Mouse (Mus musculus) CH12.LX (cell line): ENCODE results near the gene Zbp1. TPM values are rescaled to one million over a fixed set of nuclear protein-coding genes. Genes with fewer than 3 reads are reported as not detected.

Source experiments
- DNase-seq: peaks from one replicate; pipeline ENCODE4 v3.0.0-alpha.2; 2013; ENCODE audit errors: extremely low read depth
- H3K27ac ChIP-seq: 2 replicates; pipeline ENCODE4 v1.5.1; 2012; ENCODE audit warnings: low read depth, mild to moderate bottlenecking, control low read depth, moderate library complexity; ENCODE audit not compliant: insufficient read depth
- H3K27me3 ChIP-seq: replicated peaks from 2 replicates; pipeline ENCODE3; 2012; ENCODE audit warnings: inconsistent platforms
- H3K36me3 ChIP-seq, 2 experiments: replicated peaks in 1 of 2; 2 replicates each; pipeline versions ENCODE3 to v1.6.1; 2012; ENCODE audit warnings: inconsistent platforms in 1 of 2, low read length in 1 of 2, mild to moderate bottlenecking in 1 of 2, mixed read lengths in 1 of 2, moderate library complexity in 1 of 2; ENCODE audit not compliant: control insufficient read depth in 1 of 2, insufficient read depth in 1 of 2
- H3K4me1 ChIP-seq, 2 experiments: 2 replicates each; pipeline ENCODE4 v1.6.1; 2012; ENCODE audit warnings: inconsistent platforms in 1 of 2, moderate library complexity in 1 of 2; ENCODE audit not compliant: insufficient read depth in 2 of 2, control insufficient read depth in 1 of 2
- H3K4me2 ChIP-seq: 2 replicates; pipeline ENCODE4 v1.6.1; 2012; ENCODE audit warnings: low read depth, mild to moderate bottlenecking, control low read depth; ENCODE audit not compliant: poor library complexity, insufficient read depth, severe bottlenecking
- H3K4me3 ChIP-seq, 3 experiments: fragments of 150-350 bp in 1 of 3; sonication (generic) in 1 of 3; replicated peaks in 1 of 3; 2 replicates each; pipeline versions ENCODE3 to v1.5.1; 2011 to 2012; ENCODE audit warnings: low read depth in 2 of 3, low read length in 2 of 3, mild to moderate bottlenecking in 2 of 3, moderate library complexity in 2 of 3, control low read depth in 1 of 3, improper control_type of control experiment in 1 of 3, inconsistent platforms in 1 of 3, mixed read lengths in 1 of 3; ENCODE audit not compliant: poor library complexity in 1 of 3
- H3K79me2 ChIP-seq: replicated peaks from 2 replicates; pipeline ENCODE4 v1.6.1; 2012; ENCODE audit warnings: mild to moderate bottlenecking, moderate library complexity; ENCODE audit not compliant: control insufficient read depth, poor library complexity, insufficient read depth, severe bottlenecking; ENCODE audit errors: extremely low read depth
- H3K9ac ChIP-seq: 2 replicates; pipeline ENCODE4 v1.6.1; 2012; ENCODE audit warnings: low read depth, mild to moderate bottlenecking, control low read depth, moderate library complexity; ENCODE audit not compliant: insufficient read depth
- H3K9me3 ChIP-seq: replicated peaks from 2 replicates; pipeline ENCODE3; 2012; ENCODE audit warnings: low read length, inconsistent platforms, mixed read lengths
- CHD1 ChIP-seq: IDR thresholded peaks from 2 replicates; pipeline ENCODE4 v1.6.1; 2012; ENCODE audit warnings: low read depth, low read length, improper control_type of control experiment, inconsistent platforms
- CHD2 ChIP-seq: IDR thresholded peaks from 2 replicates; pipeline ENCODE4 v1.6.1; 2011; ENCODE audit warnings: low read length, improper control_type of control experiment
- CTCF ChIP-seq, 2 experiments: IDR thresholded peaks in 1 of 2; conservative IDR thresholded peaks in 1 of 2; 2 replicates each; pipeline ENCODE4 v1.5.1; 2011 to 2012; ENCODE audit warnings: low read depth in 2 of 2, low read length in 2 of 2, improper control_type of control experiment in 1 of 2, inconsistent platforms in 1 of 2, mild to moderate bottlenecking in 1 of 2, moderate library complexity in 1 of 2
- E2F4 ChIP-seq: IDR thresholded peaks from 2 replicates; pipeline ENCODE4 v1.6.1; 2011; ENCODE audit warnings: low read depth, low read length, improper control_type of control experiment; ENCODE audit not compliant: insufficient replicate concordance
- ELF1 ChIP-seq: IDR thresholded peaks from 2 replicates; pipeline ENCODE4 v1.6.1; 2014; ENCODE audit warnings: low read depth, mild to moderate bottlenecking, inconsistent platforms, low read length, improper control_type of control experiment
- EP300 ChIP-seq: IDR thresholded peaks from 2 replicates; pipeline ENCODE4 v1.6.1; 2011; ENCODE audit warnings: low read length, improper control_type of control experiment
- JUN ChIP-seq: IDR thresholded peaks from 2 replicates; pipeline ENCODE4 v1.6.1; 2011; ENCODE audit warnings: low read depth, mild to moderate bottlenecking, low read length, improper control_type of control experiment, moderate library complexity; ENCODE audit not compliant: insufficient read depth
- JUND ChIP-seq: conservative IDR thresholded peaks from 2 replicates; pipeline ENCODE4 v1.6.1; 2011; ENCODE audit warnings: low read depth, low read length, improper control_type of control experiment
- MAFK ChIP-seq: IDR thresholded peaks from 2 replicates; pipeline ENCODE4 v1.6.1; 2011; ENCODE audit warnings: low read length, improper control_type of control experiment; ENCODE audit not compliant: insufficient replicate concordance
- MAZ ChIP-seq: IDR thresholded peaks from 2 replicates; pipeline ENCODE4 v1.6.1; 2012; ENCODE audit warnings: low read depth, mild to moderate bottlenecking, inconsistent platforms, low read length, improper control_type of control experiment, moderate library complexity
- MYC ChIP-seq: IDR thresholded peaks from 2 replicates; pipeline ENCODE4 v1.6.1; 2011; ENCODE audit warnings: low read depth, mild to moderate bottlenecking, improper control_type of control experiment, low read length
- PAX5 ChIP-seq: IDR thresholded peaks from 2 replicates; pipeline ENCODE4 v1.6.1; 2012; ENCODE audit warnings: low read length, inconsistent platforms, mixed read lengths
- POLR2A ChIP-seq: IDR thresholded peaks from 2 replicates; pipeline ENCODE4 v1.6.1; 2011; ENCODE audit warnings: low read depth, mild to moderate bottlenecking, improper control_type of control experiment, low read length
- POLR2AphosphoS2 ChIP-seq: IDR thresholded peaks from 2 replicates; pipeline ENCODE4 v1.6.1; 2011; ENCODE audit warnings: low read depth, low read length, improper control_type of control experiment
- RAD21 ChIP-seq: IDR thresholded peaks from 2 replicates; pipeline ENCODE4 v1.6.1; 2011; ENCODE audit warnings: low read depth, mild to moderate bottlenecking, low read length, improper control_type of control experiment, moderate library complexity
- RCOR1 ChIP-seq: conservative IDR thresholded peaks from 2 replicates; pipeline ENCODE4 v1.6.1; 2012; ENCODE audit warnings: low read depth, mild to moderate bottlenecking, inconsistent platforms, low read length, improper control_type of control experiment
- SIN3A ChIP-seq: IDR thresholded peaks from 2 replicates; pipeline ENCODE4 v1.6.1; 2012; ENCODE audit warnings: low read length, improper control_type of control experiment, inconsistent platforms
- SMC3 ChIP-seq: IDR thresholded peaks from 2 replicates; pipeline ENCODE4 v1.6.1; 2011; ENCODE audit warnings: low read depth, low read length, improper control_type of control experiment
- TBP ChIP-seq: conservative IDR thresholded peaks from 2 replicates; pipeline ENCODE4 v1.6.1; 2011; ENCODE audit warnings: low read depth, low read length, improper control_type of control experiment
- UBTF ChIP-seq: IDR thresholded peaks from 2 replicates; pipeline ENCODE4 v1.6.1; 2012; ENCODE audit warnings: low read depth, mild to moderate bottlenecking, inconsistent platforms, low read length, improper control_type of control experiment, moderate library complexity
- USF1 ChIP-seq: IDR thresholded peaks from 2 replicates; pipeline ENCODE4 v1.6.1; 2014; ENCODE audit warnings: low read depth, mild to moderate bottlenecking, inconsistent platforms, low read length, improper control_type of control experiment
- ZC3H11A ChIP-seq: IDR thresholded peaks from 2 replicates; pipeline ENCODE4 v1.6.1; 2012; ENCODE audit warnings: low read depth, mild to moderate bottlenecking, inconsistent platforms, low read length, improper control_type of control experiment
- ZKSCAN1 ChIP-seq: IDR thresholded peaks from 2 replicates; pipeline ENCODE4 v1.6.1; 2012; ENCODE audit warnings: low read depth, inconsistent platforms, low read length, improper control_type of control experiment, borderline replicate concordance
- ZMIZ1 ChIP-seq: IDR thresholded peaks from 2 replicates; pipeline ENCODE4 v1.6.1; 2012; ENCODE audit warnings: low read depth, mild to moderate bottlenecking, inconsistent platforms, low read length, improper control_type of control experiment
- dilution Hi-C: fragments of 300-500 bp; cut with MboI; formaldehyde crosslinking; loops from 2 replicates; pipeline ENCODE4 v1.14.3; 2020; ENCODE audit warnings: low sequenced_read_pairs; ENCODE audit not compliant: extremely low pct_unique_long_range_greater_than_20kb, extremely low pct_ligation_motif_present
- in situ Hi-C: fragments of 300-500 bp; cut with MboI; formaldehyde crosslinking; loops from 3 replicates; pipeline ENCODE4 v1.14.3; 2019; ENCODE audit warnings: low sequenced_read_pairs, low pct_ligation_motif_present, low pct_unique_long_range_greater_than_20kb, mixed read lengths
- polyA plus RNA-seq: library from polyadenylated mRNA; unstranded; fragments of >175 nt; gene quantifications from 2 replicates; pipeline ENCODE4 v1.2.1, GENCODE M21; 2012; ENCODE audit warnings: low read depth; ENCODE audit not compliant: insufficient read length
- total RNA-seq, 2 experiments: library from RNA; depleted of rRNA; stranded (reverse); fragments of 300-350 nt in 1 of 2; fragments of >200 nt in 1 of 2; gene quantifications; 2 replicates each; pipeline ENCODE4 v1.2.3; 2012 to 2014

Zbp1 gene
- total and polyA plus RNA-seq, 3 experiments, result 8.1 to 9.8 (median 8.7) TPM

- dilution Hi-C loops, result no loop called here
- peaks cover 12 to 15% of the 10 kb centered on the region in 2 experiments for H3K36me3 ChIP-seq
- H3K4me3 ChIP-seq, result no peak overlapping the region
- no peaks in the 10 kb centered on the region for H3K79me2 ChIP-seq
- H3K9me3 ChIP-seq, result no peaks in the 10 kb centered on the region
- H3K27me3 ChIP-seq, result no peaks in the 10 kb centered on the region
- peaks cover 13 to 28% of the 10 kb centered on the region in 2 experiments for H3K4me1 ChIP-seq
- DNase-seq, result no peak
- H3K27ac ChIP-seq, result no peak overlapping the region
- H3K4me2 ChIP-seq, result no peak overlapping the region
- in situ Hi-C loops, result no loop called here
- TF ChIP-seq SIN3A (no peak), MAFK (no peak), RCOR1 (no peak), JUN (no peak), EP300 (no peak), ELF1 (no peak), E2F4 (no peak), CTCF (conservative IDR thresholded peaks at IDR 0.05 in 1 of 2, IDR thresholded peaks at IDR 0.05 in 1 of 2; ENCODE audit: low read depth in 2 of 2, low read length in 2 of 2) (no peak), ZC3H11A (no peak), CHD1 (no peak), TBP (no peak), PAX5 (no peak), SMC3 (no peak), UBTF (no peak), POLR2A (no peak), RAD21 (no peak), ZMIZ1 (no peak), MYC (no peak), USF1 (no peak)
- H3K9ac ChIP-seq, result no peak overlapping the region
Observed at GRCm38 (mm10) chr2:173216840-173217239, 1.9 kb downstream of the Zbp1 start.

GRCm38 (mm10) chr2:173212227-173212626 is 6.5 kb downstream of the Zbp1 start:
- H3K4me2 ChIP-seq, result no peak overlapping the region
- TF ChIP-seq EP300 (no peak), POLR2A (no peak), POLR2AphosphoS2 (no peak), CHD2 (no peak), JUND (no peak), ELF1 (no peak), ZKSCAN1 (no peak), UBTF (no peak), MYC (no peak), E2F4 (no peak), MAZ (no peak), PAX5 (no peak)
- TF ChIP-seq, all 38 proteins: peak for 0
- Histone ChIP-seq H3K36me3 (peaks cover 12 to 21% of the 10 kb centered on the region in 2 experiments), H3K4me3 (no peak overlapping the region), H3K9ac (no peak overlapping the region), H3K4me1 (peaks cover 3 to 19% of the 10 kb centered on the region in 2 experiments), H3K9me3 (no peaks in the 10 kb centered on the region), H3K79me2 (no peaks in the 10 kb centered on the region), H3K27me3 (no peaks in the 10 kb centered on the region), H3K27ac (no peak overlapping the region)
- in situ Hi-C loops, result no loop called here
- DNase-seq, result no peak
- dilution Hi-C loops, result no loop called here
